Mouse (Mus musculus) cerebellum, adult 2 months (tissue): Measurements from ENCODE around the gene Slit2.

Experiments
- CTCF ChIP-seq: fragments of 200-500 bp; IDR thresholded peaks from 2 replicates; pipeline ENCODE4 v1.5.1; 2011; ENCODE audit warnings: low read depth, mild to moderate bottlenecking, control low read depth, low read length, moderate library complexity, borderline replicate concordance; ENCODE audit not compliant: insufficient read depth
- POLR2A ChIP-seq: fragments of 200-500 bp; IDR thresholded peaks from 2 replicates; pipeline ENCODE4 v1.6.1; 2011; ENCODE audit warnings: low read length, control low read depth, borderline replicate concordance; ENCODE audit not compliant: insufficient read depth

DNA sequence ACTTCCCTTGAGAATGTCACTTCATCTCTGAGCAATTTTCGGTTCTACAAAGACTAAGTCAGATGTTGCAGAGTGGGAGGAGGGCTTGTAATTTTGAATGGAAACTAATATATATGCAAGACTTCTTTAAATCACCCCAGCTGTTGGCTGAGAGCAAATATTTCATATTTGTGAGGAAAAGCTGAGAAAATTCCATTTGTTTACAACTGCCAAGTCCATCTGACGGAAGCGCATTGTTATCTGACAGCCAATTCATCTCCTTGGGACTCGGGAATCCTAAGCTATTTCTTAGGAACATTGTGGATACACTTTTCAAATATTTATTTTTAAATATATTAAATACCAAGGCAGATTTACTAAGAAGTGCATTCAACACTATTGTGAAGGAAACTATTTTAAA is 8.0 kb downstream of the Slit2 start:
- no peak for TF ChIP-seq CTCF
- no peak for TF ChIP-seq POLR2A
